Mouse (Mus musculus) embryonic fibroblast, embryonic 13.5 days (primary cell): Measurements from ENCODE around the gene She.

Experiments used
- CTCF ChIP-seq: IDR thresholded peaks from 2 replicates; pipeline ENCODE4 v1.5.1; 2011; ENCODE audit warnings: mild to moderate bottlenecking, control low read depth, low read length, moderate library complexity, borderline replicate concordance; ENCODE audit not compliant: insufficient read depth
- POLR2A ChIP-seq: IDR thresholded peaks from 2 replicates; pipeline ENCODE4 v1.6.1; 2011; ENCODE audit warnings: low read depth, mild to moderate bottlenecking, control low read depth, low read length, moderate library complexity

GRCm38 (mm10) chr3:89862182-89862761 is 31.1 kb downstream of the She start:
- TF ChIP-seq CTCF (no peak), POLR2A (no peak)
